Mouse (Mus musculus): ENCODE results near the gene Odf3l1.

DNA sequence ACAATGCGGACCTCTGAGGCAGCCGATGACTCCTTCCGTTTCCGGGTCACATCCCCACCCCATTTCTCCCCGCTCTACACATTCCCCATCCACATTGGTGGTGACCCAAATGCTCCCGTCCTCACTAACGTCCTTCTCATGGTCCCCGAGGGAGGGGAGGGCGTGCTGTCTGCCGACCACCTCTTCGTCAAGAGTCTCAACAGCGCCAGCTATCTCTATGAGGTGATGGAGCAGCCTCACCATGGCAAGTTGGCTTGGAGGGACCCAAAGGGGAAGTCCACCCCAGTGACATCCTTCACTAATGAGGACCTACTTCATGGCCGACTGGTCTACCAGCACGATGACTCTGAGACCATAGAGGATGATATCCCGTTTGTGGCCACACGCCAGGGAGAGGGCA lies 23.1 kb upstream of the Odf3l1 start:
- no peak for TF ChIP-seq MAZ (IDR thresholded peaks at IDR 0.05; ENCODE audit: low read depth, low read length)
- TF ChIP-seq CTCF (conservative IDR thresholded peaks at IDR 0.05 in 1 of 2, IDR thresholded peaks at IDR 0.05 in 1 of 2; ENCODE audit: low read depth in 2 of 2, low read length in 2 of 2) = no peak
- TF ChIP-seq SMC3 (IDR thresholded peaks at IDR 0.05; ENCODE audit: low read depth, low read length) = no peak
- no peak for TF ChIP-seq MAX (IDR thresholded peaks at IDR 0.05; ENCODE audit: low read length)
- no peak for TF ChIP-seq MXI1 (IDR thresholded peaks at IDR 0.05; ENCODE audit: low read depth, low read length)
- TF ChIP-seq TCF12 (IDR thresholded peaks at IDR 0.05; ENCODE audit: low read depth, low read length) = no peak
- TF ChIP-seq JUND (conservative IDR thresholded peaks at IDR 0.05; ENCODE audit: low read depth, low read length) = no peak
- no peak for TF ChIP-seq ETS1 (conservative IDR thresholded peaks at IDR 0.05; ENCODE audit: low read depth, low read length)
- no peak for TF ChIP-seq POLR2AphosphoS2 (IDR thresholded peaks at IDR 0.05; ENCODE audit: low read depth, low read length)
- no peak for TF ChIP-seq USF1 (IDR thresholded peaks at IDR 0.05; ENCODE audit: low read depth, low read length)
- TF ChIP-seq POLR2A (IDR thresholded peaks at IDR 0.05; ENCODE audit: low read depth, low read length) = no peak
- no peak for TF ChIP-seq RAD21 (IDR thresholded peaks at IDR 0.05; ENCODE audit: low read depth, low read length)
- no peak for TF ChIP-seq GABPA (IDR thresholded peaks at IDR 0.05; ENCODE audit: insufficient replicate concordance, low read depth, low read length)
- TF ChIP-seq MAFK (IDR thresholded peaks at IDR 0.05; ENCODE audit: insufficient replicate concordance, low read length) = no peak

All from CH12.LX (cell line).